Mouse (Mus musculus) olfactory bulb, adult 2 months (tissue): Measurements from ENCODE around the gene Nvl.

Experiments
- CTCF ChIP-seq: fragments of 200-500 bp; IDR thresholded peaks from 2 replicates; pipeline ENCODE4 v1.5.1; 2012; ENCODE audit warnings: low read depth, mild to moderate bottlenecking, low read length, moderate library complexity; ENCODE audit not compliant: insufficient read depth
- POLR2A ChIP-seq: fragments of 200-500 bp; IDR thresholded peaks from 2 replicates; pipeline ENCODE4 v1.6.1; 2012; ENCODE audit warnings: mild to moderate bottlenecking, low read depth, low read length, moderate library complexity; ENCODE audit not compliant: insufficient read depth

- TF ChIP-seq POLR2A (no peak), CTCF (no peak)
Measured at GRCm38 (mm10) chr1:181117112-181117511, 26.9 kb downstream of the Nvl start.
